Mouse (Mus musculus) ES-E14 (cell line): ENCODE measurements around the gene Pnma3.
"Not testable (repeated sequence)": the region's sequence is repeated elsewhere in the genome, so short reads cannot be mapped to it uniquely, and the experiment has no call there.

Source experiments
- CHD2 ChIP-seq: IDR thresholded peaks from 2 replicates; pipeline ENCODE4 v1.6.1; 2014; ENCODE audit warnings: mild to moderate bottlenecking, low read depth, low read length, inconsistent platforms
- HCFC1 ChIP-seq: IDR thresholded peaks from 2 replicates; pipeline ENCODE4 v1.6.1; 2012; ENCODE audit warnings: low read length, inconsistent platforms, borderline replicate concordance; ENCODE audit not compliant: insufficient read depth
- MAFK ChIP-seq: IDR thresholded peaks from 2 replicates; pipeline ENCODE4 v1.6.1; 2014; ENCODE audit warnings: mild to moderate bottlenecking, low read depth, low read length, inconsistent platforms; ENCODE audit not compliant: insufficient read depth
- ZC3H11A ChIP-seq: IDR thresholded peaks from 2 replicates; pipeline ENCODE4 v1.6.1; 2012; ENCODE audit warnings: low read depth, mild to moderate bottlenecking, inconsistent platforms, low read length, borderline replicate concordance
- ZNF384 ChIP-seq: IDR thresholded peaks from 2 replicates; pipeline ENCODE4 v1.6.1; 2012; ENCODE audit warnings: low read depth, low read length, inconsistent platforms

DNA sequence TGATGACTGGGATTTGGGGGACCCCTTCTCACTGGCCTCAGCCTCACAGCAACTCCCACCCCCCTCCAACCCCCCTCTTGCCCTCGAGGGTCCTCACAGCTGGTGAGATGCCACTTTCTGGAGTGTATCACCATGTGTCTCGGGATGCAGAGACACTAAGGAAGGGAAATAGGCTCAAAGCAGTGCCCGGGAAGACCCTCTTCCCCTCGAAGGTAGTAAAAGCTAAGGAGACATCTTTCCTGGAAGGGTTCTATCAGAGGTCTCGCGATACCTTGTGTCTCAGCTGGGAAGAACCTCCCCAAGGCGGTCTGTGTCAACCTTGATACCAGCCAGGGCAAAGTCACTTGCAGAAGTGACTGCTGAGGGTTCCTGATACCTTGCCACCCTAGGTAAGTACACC, 52.2 kb downstream of the Pnma3 start, which contains the start of gene Gm14685:
- not testable (repeated sequence) for TF ChIP-seq ZC3H11A, ZNF384, HCFC1, CHD2, MAFK
